Mouse (Mus musculus): ENCODE results near the gene B3galt4.

GRCm38 (mm10) chr17:33920282-33921097 is 30.8 kb downstream of the B3galt4 start:
- peak; percentile 88 for TF ChIP-seq CTCF (IDR thresholded peaks at IDR 0.05; ENCODE audit: borderline replicate concordance, extremely low read depth, insufficient read depth, insufficient read length)
- no peak for TF ChIP-seq POLR2A (IDR thresholded peaks at IDR 0.05; ENCODE audit: borderline replicate concordance, extremely low read depth, insufficient read depth, insufficient read length, poor library complexity, severe bottlenecking)
